Mouse (Mus musculus) midbrain, embryonic 14.5 days (tissue): ENCODE measurements at regions not wholly inside any gene's neighbourhood (a gene's known extent, or its start where the extent isn't known, plus 50 kb on each side); places are given as distances from the start of the nearest gene placed in this dataset.

Source experiments
- ATAC-seq: fragments of 200-750 bp; cut with Nextera tagmentation; 2 replicates; pipeline ENCODE4 v1.8.0; 2017; ENCODE audit warnings: moderate number of reproducible peaks, moderate library complexity; ENCODE audit not compliant: low FRiP score, low TSS enrichment
- DNase-seq: peaks from one replicate; pipeline ENCODE4 v3.0.0-alpha.2; 2015
- H3K27ac ChIP-seq: fragments of 300-500 bp; sonication (generic); replicated peaks from 2 replicates; pipeline ENCODE4 v1.5.1; 2014; ENCODE audit warnings: mild to moderate bottlenecking, low read depth, low read length, moderate library complexity
- H3K27me3 ChIP-seq: fragments of 300-500 bp; sonication (generic); 2 replicates; pipeline ENCODE4 v1.6.1; 2014; ENCODE audit warnings: low read length, control low read depth, mixed read lengths; ENCODE audit not compliant: control insufficient read depth, insufficient read depth
- H3K36me3 ChIP-seq: fragments of 300-500 bp; sonication (generic); 2 replicates; pipeline ENCODE4 v1.6.1; 2014; ENCODE audit warnings: low read length, control low read depth; ENCODE audit not compliant: control insufficient read depth, insufficient read depth
- H3K4me1 ChIP-seq: fragments of 300-500 bp; sonication (generic); 2 replicates; pipeline ENCODE4 v1.6.1; 2014; ENCODE audit warnings: mild to moderate bottlenecking, antibody characterized with exemption, low read length, control low read depth; ENCODE audit not compliant: control insufficient read depth, insufficient read depth
- H3K4me2 ChIP-seq: fragments of 300-500 bp; sonication (generic); 2 replicates; pipeline ENCODE4 v1.6.1; 2014; ENCODE audit warnings: mild to moderate bottlenecking, low read length, moderate library complexity
- H3K4me3 ChIP-seq: fragments of 300-500 bp; sonication (generic); replicated peaks from 2 replicates; pipeline ENCODE4 v1.5.1; 2014; ENCODE audit warnings: low read depth, low read length
- H3K9ac ChIP-seq: fragments of 300-500 bp; sonication (generic); replicated peaks from 2 replicates; pipeline ENCODE4 v1.6.1; 2014; ENCODE audit warnings: mild to moderate bottlenecking, low read length, moderate library complexity
- H3K9me3 ChIP-seq: fragments of 300-500 bp; sonication (generic); 2 replicates; pipeline ENCODE4 v1.6.1; 2016; ENCODE audit warnings: low read length, control low read depth, mixed read lengths; ENCODE audit not compliant: control insufficient read depth
- WGBS: fragments of 180-500 bp; shearing (Covaris S2); extraction: QIAGEN DNeasy Blood & Tissue Kit; methylation state at CpG from one replicate; pipeline ENCODE4 v1.1.7; 2014; 5-methylcytosine and 5-hydroxymethylcytosine counted together

DNA sequence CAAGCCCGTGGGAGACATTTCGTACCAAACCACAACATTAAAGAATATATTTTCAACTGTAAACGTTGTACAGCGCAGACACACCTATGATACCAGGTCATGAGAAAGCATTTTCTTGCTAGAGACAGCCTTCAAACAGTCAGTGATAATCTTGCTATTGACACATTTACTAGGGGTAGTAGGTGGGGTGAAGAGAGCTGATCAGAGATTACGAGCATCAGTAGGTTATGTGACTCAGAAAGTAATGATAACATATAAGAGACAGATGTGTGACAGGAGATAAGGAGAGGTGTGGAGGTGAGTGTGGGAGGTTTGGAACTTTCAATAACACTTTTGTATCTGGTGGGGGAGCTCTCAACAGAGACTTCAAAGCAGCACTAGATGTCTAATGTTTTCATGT is 231.5 kb upstream of the Satb1 start:
- no peaks in the 10 kb centered on the region for H3K36me3 ChIP-seq
- H3K4me1 ChIP-seq, result no peaks in the 10 kb centered on the region
- 92% methylated on average over 5 of the region's 5 CpGs for WGBS
- DNase-seq (no peak), ATAC-seq (no peak)
- no peaks in the 10 kb centered on the region for H3K9me3 ChIP-seq
- no peak overlapping the region for H3K4me2 ChIP-seq
- H3K4me3 ChIP-seq, result no peak overlapping the region
- H3K27me3 ChIP-seq, result no peaks in the 10 kb centered on the region
- no peak overlapping the region for H3K27ac ChIP-seq
- H3K9ac ChIP-seq, result no peak overlapping the region

DNA sequence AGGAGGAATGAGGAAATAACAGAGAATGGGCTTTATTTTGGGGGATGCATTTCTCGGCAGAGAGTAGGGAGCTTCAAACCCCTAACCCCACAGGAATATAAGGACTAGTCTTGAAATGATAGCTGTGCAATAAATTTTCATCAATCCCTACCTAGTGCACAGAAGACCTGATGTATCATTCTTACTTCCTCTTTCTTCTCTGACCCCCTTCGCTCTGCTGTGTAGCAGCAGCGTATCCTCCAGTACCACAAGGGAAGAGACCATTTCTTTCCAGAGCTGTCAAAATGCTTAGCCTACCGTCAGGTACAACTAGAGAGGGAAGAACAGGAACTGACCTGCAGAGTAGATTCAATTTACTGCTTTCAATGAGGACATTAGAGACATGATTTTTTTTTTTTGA is 230.0 kb upstream of the Satb1 start:
- no peak overlapping the region for H3K4me2 ChIP-seq
- no peak overlapping the region for H3K9ac ChIP-seq
- no peaks in the 10 kb centered on the region for H3K27me3 ChIP-seq
- 94% methylated on average over 4 of the region's 4 CpGs for WGBS
- no peak for DNase-seq
- ATAC-seq, result no peak
- no peaks in the 10 kb centered on the region for H3K36me3 ChIP-seq
- H3K4me3 ChIP-seq, result no peak overlapping the region
- H3K4me1 ChIP-seq, result no peaks in the 10 kb centered on the region
- no peak overlapping the region for H3K27ac ChIP-seq
- H3K9me3 ChIP-seq, result no peaks in the 10 kb centered on the region

DNA sequence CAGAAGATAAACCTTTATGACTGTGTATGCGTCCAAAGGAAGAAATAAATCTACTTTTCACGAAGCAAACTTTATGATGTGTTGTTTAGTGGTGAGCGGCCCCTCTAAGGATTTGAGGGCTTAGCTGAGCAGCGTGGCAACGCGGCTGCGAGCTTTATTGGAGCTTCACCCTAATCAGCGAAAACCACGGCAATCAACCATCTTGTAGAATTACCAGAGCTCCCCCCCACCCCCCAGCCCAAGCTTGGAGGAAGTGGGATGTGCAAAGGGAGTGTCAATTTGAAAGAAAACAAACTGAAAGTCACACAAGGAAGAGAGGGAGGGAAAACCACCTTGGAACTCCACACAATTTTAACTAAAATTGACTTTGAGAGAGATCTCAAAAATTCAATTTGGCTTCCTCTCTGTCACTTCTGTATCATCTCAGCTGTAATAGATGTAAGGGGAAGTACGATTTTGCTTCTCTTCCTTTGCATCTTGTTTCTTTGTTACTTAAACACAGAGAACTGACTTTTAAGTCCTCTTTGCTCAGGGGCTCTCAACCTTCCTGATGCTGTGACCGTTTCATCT is 229.1 kb upstream of the Satb1 start:
- DNase-seq (no peak), ATAC-seq (no peak)
- no peaks in the 10 kb centered on the region for H3K36me3 ChIP-seq
- no peak overlapping the region for H3K4me3 ChIP-seq
- no peaks in the 10 kb centered on the region for H3K27me3 ChIP-seq
- H3K9me3 ChIP-seq, result no peaks in the 10 kb centered on the region
- H3K4me1 ChIP-seq, result no peaks in the 10 kb centered on the region
- no peak overlapping the region for H3K27ac ChIP-seq
- 85% methylated on average over 11 of the region's 11 CpGs for WGBS
- H3K9ac ChIP-seq, result no peak overlapping the region
- no peak overlapping the region for H3K4me2 ChIP-seq

DNA sequence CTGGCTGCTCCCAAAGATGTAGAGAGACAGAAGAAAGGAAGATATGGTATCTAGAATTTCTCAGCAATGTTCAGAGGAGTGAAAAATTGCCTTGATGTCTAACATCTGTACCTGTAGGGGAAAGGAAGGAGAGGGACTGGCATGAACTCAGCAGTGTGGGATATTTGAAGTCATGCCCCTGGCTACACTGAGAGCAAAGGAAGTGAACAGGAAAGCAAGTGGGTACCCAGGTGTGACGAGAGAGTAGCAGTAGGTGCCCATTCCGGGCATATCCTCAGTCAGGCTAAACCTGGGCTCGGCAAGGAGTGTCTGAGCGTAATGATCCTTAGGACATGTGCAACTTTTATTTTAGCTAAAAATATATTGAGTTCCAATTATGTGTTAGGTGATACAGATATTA is 203.4 kb upstream of the Satb1 start:
- H3K4me3 ChIP-seq, result no peak overlapping the region
- no peaks in the 10 kb centered on the region for H3K4me1 ChIP-seq
- no peaks in the 10 kb centered on the region for H3K9me3 ChIP-seq
- no peak overlapping the region for H3K27ac ChIP-seq
- no peak overlapping the region for H3K4me2 ChIP-seq
- WGBS, result 92% methylated on average over 4 of the region's 4 CpGs
- H3K36me3 ChIP-seq, result no peaks in the 10 kb centered on the region
- DNase-seq (no peak), ATAC-seq (no peak)
- H3K27me3 ChIP-seq, result no peaks in the 10 kb centered on the region
- H3K9ac ChIP-seq, result no peak overlapping the region

DNA sequence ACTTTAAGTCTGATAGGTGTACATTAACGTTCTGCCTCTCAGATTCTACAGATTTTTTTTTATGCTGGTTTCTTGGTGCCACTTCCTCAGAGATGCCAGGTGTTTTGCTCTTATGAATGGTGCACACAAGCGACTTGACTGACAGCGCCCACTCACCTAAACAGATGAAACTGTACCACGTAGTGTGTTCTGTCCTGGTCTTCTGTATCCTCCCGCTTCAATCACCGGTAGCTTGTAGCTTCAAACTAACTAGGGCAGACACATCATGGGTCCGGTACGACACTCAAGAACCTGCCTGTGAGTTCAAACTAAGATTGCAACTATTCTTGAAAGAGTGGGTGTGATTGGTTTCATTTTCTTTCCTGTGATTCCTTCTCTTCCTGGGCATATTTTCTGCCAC is 198.0 kb upstream of the Satb1 start:
- H3K36me3 ChIP-seq, result no peaks in the 10 kb centered on the region
- H3K9me3 ChIP-seq, result no peaks in the 10 kb centered on the region
- 96% methylated on average over 8 of the region's 8 CpGs for WGBS
- ATAC-seq (no peak), DNase-seq (no peak)
- no peaks in the 10 kb centered on the region for H3K27me3 ChIP-seq
- no peak overlapping the region for H3K9ac ChIP-seq
- no peak overlapping the region for H3K4me2 ChIP-seq
- no peaks in the 10 kb centered on the region for H3K4me1 ChIP-seq
- no peak overlapping the region for H3K27ac ChIP-seq
- no peak overlapping the region for H3K4me3 ChIP-seq

DNA sequence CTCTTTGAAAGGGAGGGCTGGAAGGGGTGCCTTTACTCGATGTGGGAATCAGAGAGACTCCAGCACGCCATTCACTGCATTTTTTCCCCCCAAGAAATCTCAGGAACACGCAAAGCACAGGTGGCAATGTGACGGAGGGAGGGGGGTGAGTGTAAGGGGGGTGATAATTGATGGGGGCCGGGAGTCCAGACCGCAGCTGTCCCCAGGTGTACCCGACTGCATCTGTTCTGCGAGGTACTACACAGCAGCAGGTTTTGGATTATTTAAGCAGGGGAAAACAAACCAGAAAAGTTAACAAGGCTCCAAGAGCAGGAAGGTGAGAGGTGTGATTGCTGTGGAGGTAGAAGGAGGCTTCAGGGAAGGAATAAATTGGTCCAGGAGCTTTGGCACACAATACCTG is 153.8 kb upstream of the Satb1 start:
- H3K27ac ChIP-seq, result no peak overlapping the region
- no peaks in the 10 kb centered on the region for H3K9me3 ChIP-seq
- H3K9ac ChIP-seq, result no peak overlapping the region
- H3K27me3 ChIP-seq, result no peaks in the 10 kb centered on the region
- H3K4me3 ChIP-seq, result no peak overlapping the region
- DNase-seq (no peak), ATAC-seq (no peak)
- H3K36me3 ChIP-seq, result no peaks in the 10 kb centered on the region
- WGBS, result 68% methylated on average over 8 of the region's 8 CpGs
- no peak overlapping the region for H3K4me2 ChIP-seq
- H3K4me1 ChIP-seq, result no peaks in the 10 kb centered on the region

DNA sequence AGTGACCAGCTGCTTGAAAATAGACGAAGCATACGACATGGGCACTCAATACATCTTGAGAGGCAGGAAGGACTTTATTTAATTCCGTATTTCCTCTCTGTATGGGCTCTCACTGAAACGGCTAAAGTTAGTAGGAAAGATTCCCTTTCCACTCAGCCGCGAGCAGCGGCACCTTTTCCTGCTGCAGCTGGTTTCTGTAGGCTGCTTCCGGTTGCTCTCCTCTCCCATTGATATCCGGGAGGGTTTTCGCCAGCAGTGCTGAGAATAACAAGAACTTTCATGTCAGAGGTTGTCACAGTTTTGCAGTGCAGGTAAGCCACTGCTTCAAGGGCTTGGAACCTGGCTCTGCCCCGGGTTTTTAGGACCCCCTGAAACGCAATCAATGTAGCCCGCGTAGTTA is 153.1 kb upstream of the Satb1 start:
- Histone ChIP-seq H3K36me3 (no peaks in the 10 kb centered on the region), H3K4me1 (no peaks in the 10 kb centered on the region), H3K4me2 (no peak overlapping the region), H3K4me3 (no peak overlapping the region), H3K27ac (no peak overlapping the region), H3K9me3 (no peaks in the 10 kb centered on the region), H3K27me3 (no peaks in the 10 kb centered on the region), H3K9ac (no peak overlapping the region)
- 72% methylated on average over 14 of the region's 14 CpGs for WGBS
- DNase-seq, result peak; percentile 12
- ATAC-seq, result no peak

DNA sequence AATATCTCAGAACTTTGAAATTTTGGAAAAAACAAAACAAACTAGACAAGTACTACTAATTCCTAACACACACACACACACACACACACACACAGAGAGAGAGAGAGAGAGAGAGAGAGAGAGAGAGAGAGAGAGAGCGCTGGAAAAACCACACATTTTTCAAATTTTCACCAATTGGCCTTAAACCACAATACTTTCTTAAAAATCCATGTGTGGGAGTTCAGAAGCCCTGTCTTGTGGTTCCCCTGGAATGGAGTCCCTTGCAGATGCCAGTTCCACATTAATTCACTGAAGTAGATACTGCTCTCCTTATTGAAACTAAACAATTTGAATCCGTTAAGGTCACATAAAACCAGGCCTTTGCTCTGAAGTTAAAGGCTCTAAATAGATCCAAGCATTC is 146.0 kb upstream of the Satb1 start:
- WGBS, result 80% methylated on average over 2 of the region's 2 CpGs
- no peak overlapping the region for H3K27ac ChIP-seq

DNA sequence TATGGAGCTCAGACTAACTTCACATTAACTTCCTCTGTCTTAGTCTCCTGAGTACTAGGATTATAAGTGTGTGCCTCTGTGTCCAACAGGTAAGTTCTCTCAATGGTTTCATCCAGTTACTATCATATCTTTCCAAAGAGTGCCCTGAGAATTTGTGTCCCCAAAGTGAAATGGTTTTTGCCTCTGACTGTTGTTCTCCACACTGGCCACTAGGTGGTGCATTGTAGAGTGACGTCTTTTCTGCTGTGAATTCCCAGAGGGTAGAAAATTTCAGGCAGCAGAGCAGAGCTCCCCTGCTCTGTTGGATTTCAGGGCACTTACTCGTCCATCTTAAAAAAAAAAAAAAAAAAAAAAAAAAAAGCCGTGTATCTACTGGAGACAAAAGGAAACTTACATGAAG is 138.4 kb upstream of the Satb1 start:
- ATAC-seq, result no peak

More for the DNA sequence above, 146.0 kb upstream of the Satb1 start:
- Histone ChIP-seq H3K4me1 (no peaks in the 10 kb centered on the region), H3K4me2 (no peak overlapping the region), H3K36me3 (no peaks in the 10 kb centered on the region), H3K27me3 (no peaks in the 10 kb centered on the region), H3K9ac (no peak overlapping the region), H3K4me3 (no peak overlapping the region), H3K9me3 (no peaks in the 10 kb centered on the region)
- no peak for ATAC-seq
- no peak for DNase-seq

More for the DNA sequence above, 138.4 kb upstream of the Satb1 start:
- Histone ChIP-seq H3K4me2 (no peak overlapping the region), H3K4me1 (no peaks in the 10 kb centered on the region), H3K27me3 (no peaks in the 10 kb centered on the region), H3K4me3 (no peak overlapping the region), H3K9ac (no peak overlapping the region), H3K36me3 (no peaks in the 10 kb centered on the region), H3K27ac (no peak overlapping the region), H3K9me3 (no peaks in the 10 kb centered on the region)
- 41% methylated on average over 3 of the region's 3 CpGs for WGBS
- peak; percentile 7 for DNase-seq
